Mouse (Mus musculus): Measurements from ENCODE around the gene Enox1.

- no peak for TF ChIP-seq CTCF (IDR thresholded peaks at IDR 0.05; ENCODE audit: insufficient read depth, low read length)
- TF ChIP-seq POLR2A (IDR thresholded peaks at IDR 0.05; ENCODE audit: borderline replicate concordance, extremely low read depth, low read depth, low read length), result no peak
Observed at GRCm38 (mm10) chr14:77716981-77717380, 560.4 kb downstream of the Enox1 start.
